Mouse (Mus musculus) cerebellum, postnatal 10 days (tissue): ENCODE results near the gene Trpv2.
A peak's percentile ranks its signal among the peaks of the same experiment; 100 is the strongest.

Source experiments
- DNase-seq, 2 experiments: peaks; one replicate each; pipeline ENCODE4 v3.0.0; 2021; ENCODE audit warnings: mixed read lengths in 2 of 2

Gene Trpv2

GRCm38 (mm10) chr11:62573959-62574702, at the start of gene Trpv2:
Gene Trpv2, plus strand, starts transcription at chr11:62574486.
- DNase-seq, result no peak

GRCm38 (mm10) chr11:62537089-62537488, 37.2 kb upstream of the Trpv2 start:
- DNase-seq, result no peak

- DNase-seq, result peak in 1 of 2 experiments; percentile 26
Observed at GRCm38 (mm10) chr11:62537590-62537989, 36.7 kb upstream of the Trpv2 start.

- peak; percentile 76 for DNase-seq
Observed at GRCm38 (mm10) chr11:62538321-62539088, 35.8 kb upstream of the Trpv2 start.

- peak; percentile 91 for DNase-seq
Observed at GRCm38 (mm10) chr11:62539089-62539890, 35.0 kb upstream of the Trpv2 start, which contains the start of gene Cenpv. Gene Cenpv, minus strand, starts transcription at chr11:62539261.

GRCm38 (mm10) chr11:62540167-62540566, 34.1 kb upstream of the Trpv2 start:
- DNase-seq, result no peak

- no peak for DNase-seq
Observed at GRCm38 (mm10) chr11:62540969-62541368, 33.3 kb upstream of the Trpv2 start.

GRCm38 (mm10) chr11:62541581-62541980, 32.7 kb upstream of the Trpv2 start:
- no peak for DNase-seq

- DNase-seq, result no peak
Observed at GRCm38 (mm10) chr11:62543991-62544390, 30.3 kb upstream of the Trpv2 start.

GRCm38 (mm10) chr11:62549782-62550181, 24.5 kb upstream of the Trpv2 start:
- peak; percentile 92 for DNase-seq

- peak; percentile 53 to 67 for DNase-seq
Observed at GRCm38 (mm10) chr11:62550227-62550685, 24.0 kb upstream of the Trpv2 start.

GRCm38 (mm10) chr11:62550727-62551225, 23.5 kb upstream of the Trpv2 start, which contains the start of gene Ubb:
Gene Ubb, plus strand, starts transcription at chr11:62551171.
- peak; percentile 100 for DNase-seq

GRCm38 (mm10) chr11:62551226-62552119, 22.8 kb upstream of the Trpv2 start:
- peak; percentile 96 to 98 for DNase-seq

- DNase-seq, result no peak
Observed at GRCm38 (mm10) chr11:62553186-62553585, 21.1 kb upstream of the Trpv2 start.

- DNase-seq, result no peak
Observed at GRCm38 (mm10) chr11:62553633-62554032, 20.7 kb upstream of the Trpv2 start.

GRCm38 (mm10) chr11:62554163-62554855, 20.0 kb upstream of the Trpv2 start:
- no peak for DNase-seq

GRCm38 (mm10) chr11:62554934-62555517, 19.3 kb upstream of the Trpv2 start:
- DNase-seq, result no peak

- peak in 1 of 2 experiments; percentile 24 for DNase-seq
Observed at GRCm38 (mm10) chr11:62555896-62556412, 18.3 kb upstream of the Trpv2 start.

GRCm38 (mm10) chr11:62557205-62557604, 17.1 kb upstream of the Trpv2 start:
- DNase-seq, result no peak

- DNase-seq, result no peak
Observed at GRCm38 (mm10) chr11:62558152-62558551, 16.1 kb upstream of the Trpv2 start.
